ENCODE assay signal across 9 mouse cellular contexts in genomic region chr16:91724247-91724646, GRCm38 (mm10). TPM values are rescaled to one million over a fixed set of nuclear protein-coding genes. Genes with fewer than 3 reads are reported as not detected.
DNase-seq lines count a peak whose midpoint lies in the region; ATAC-seq and TF ChIP-seq lines count a peak whose summit lies in the region.
"Had no signal": no experiment of that assay in that cellular context is flagged by ENCODE, and none has a peak within 500 bp of the region (broad histone marks: within the 10 kb centered on the region; RNA-seq: fewer than 3 reads in every experiment).

No protein-coding gene starts in this region.

- 0 out of 2 replicates have a peak, but pooled peaks cover 3% of the 10 kb centered on the region for H3K4me1 ChIP-seq in hindbrain, postnatal 0 days (ENCODE audit: insufficient read depth, low read length)
- H3K4me1 ChIP-seq in hindbrain, embryonic 12.5 days: peaks cover 14% of the 10 kb centered on the region
- H3K4me1 ChIP-seq in olfactory bulb, adult 2 months (ENCODE audit: control insufficient read depth, insufficient read depth, low read length): peaks cover 10% of the 10 kb centered on the region

- no peaks in the 10 kb centered on the region for H3K9me3 ChIP-seq in hindbrain, postnatal 0 days (ENCODE audit: low read length)
- H3K9me3 ChIP-seq in hindbrain, embryonic 12.5 days (replicated peaks): no peaks in the 10 kb centered on the region
- H3K9me3 ChIP-seq: limb, embryonic 15.5 days had no signal

- no peak overlapping the region for H3K27ac ChIP-seq in hindbrain, postnatal 0 days
- H3K27ac ChIP-seq in hindbrain, embryonic 12.5 days: no peak overlapping the region
- no peak overlapping the region for H3K27ac ChIP-seq in olfactory bulb, adult 2 months (ENCODE audit: insufficient read depth, low read depth, low read length)
- H3K27ac ChIP-seq: limb, embryonic 15.5 days had no signal

- ATAC-seq in hindbrain, postnatal 0 days: no peak
- ATAC-seq in hindbrain, embryonic 12.5 days (ENCODE audit: low FRiP score): no peak
- ATAC-seq in monocyte, adult 5-6 weeks (replicated peaks; ENCODE audit: insufficient number of reproducible peaks, low FRiP score, low TSS enrichment, poor library complexity, severe bottlenecking): no peak

- TF ChIP-seq POLR2A in olfactory bulb, adult 2 months (IDR thresholded peaks at IDR 0.05; ENCODE audit: insufficient read depth, low read depth, low read length): no peak

- no peak overlapping the region for H3K4me2 ChIP-seq in hindbrain, postnatal 0 days (ENCODE audit: low read depth, low read length)
- no peak overlapping the region for H3K4me2 ChIP-seq in hindbrain, embryonic 12.5 days (replicated peaks)
- H3K4me2 ChIP-seq: limb, embryonic 15.5 days had no signal

- peak; percentile 77 for TF ChIP-seq CTCF in hindbrain, postnatal 0 days (IDR thresholded peaks at IDR 0.05; ENCODE audit: low read depth)
- 0 out of 2 replicates have a peak, but pooled peaks have one; percentile 16 for TF ChIP-seq CTCF in olfactory bulb, adult 2 months (IDR thresholded peaks at IDR 0.05; ENCODE audit: insufficient read depth, low read depth, low read length)

- 30% methylated on average over 3 of the region's 3 CpGs for WGBS in hindbrain, postnatal 0 days
- 50% methylated on average over 3 of the region's 3 CpGs for WGBS in hindbrain, embryonic 12.5 days
- 35% methylated on average over 3 of the region's 3 CpGs for WGBS in olfactory bulb, adult 2 months

- H3K4me3 ChIP-seq in hindbrain, postnatal 0 days (ENCODE audit: low read length): no peak overlapping the region
- no peak overlapping the region for H3K4me3 ChIP-seq in hindbrain, embryonic 12.5 days
- no peak overlapping the region for H3K4me3 ChIP-seq in olfactory bulb, adult 2 months (ENCODE audit: insufficient read depth, low read depth, low read length)
- H3K4me3 ChIP-seq: limb, embryonic 15.5 days had no signal

- DNase-seq in hindbrain, postnatal 0 days (ENCODE audit: low spot score): peak; percentile 55
- DNase-seq in B cell, adult 2 months: peak; percentile 73 to 76
- peak; percentile 61 for DNase-seq in adipocyte (ENCODE audit: low spot score)
- DNase-seq in embryo, embryonic 10 days (ENCODE audit: low spot score): peak; percentile 77
- DNase-seq in layer of hippocampus, postnatal 36 days: peak; percentile 29 to 55

- H3K36me3 ChIP-seq in hindbrain, postnatal 0 days (ENCODE audit: insufficient read depth, low read length): peaks cover 9% of the 10 kb centered on the region; the same call in 1 of the 2 replicates
- H3K36me3 ChIP-seq in hindbrain, embryonic 12.5 days: peaks cover 24% of the 10 kb centered on the region

- no peaks in the 10 kb centered on the region for H3K27me3 ChIP-seq in hindbrain, postnatal 0 days (ENCODE audit: insufficient read depth, low read length)
- H3K27me3 ChIP-seq in hindbrain, embryonic 12.5 days: no peaks in the 10 kb centered on the region
- H3K27me3 ChIP-seq: limb, embryonic 15.5 days had no signal

- no peak overlapping the region for H3K9ac ChIP-seq in hindbrain, postnatal 0 days (replicated peaks; ENCODE audit: low read length)
- no peak overlapping the region for H3K9ac ChIP-seq in hindbrain, embryonic 12.5 days
- H3K9ac ChIP-seq: limb, embryonic 15.5 days had no signal

RNA-seq across cellular contexts. Expression of gene Cryzl1, which starts 4.5 kb away (rescaled TPM):
- total RNA-seq in hindbrain, postnatal 0 days (2014; rRNA removed): 28.4 and 67.3 TPM in 2 replicates
- polyA plus RNA-seq in hindbrain, postnatal 0 days (2015; fragmentation: Nextera tagmentation; extraction: Ambion mirVana): 88.0 and 101 TPM in 2 replicates
- polyA plus RNA-seq in hindbrain, embryonic 12.5 days (2016; fragmentation: Nextera tagmentation; extraction: Ambion mirVana): 81.1 and 83.4 TPM in 2 replicates
- total RNA-seq in layer of hippocampus, postnatal 36 days (2021): 100 to 1,000 TPM; 106 to 108 TPM
- not detected in 2 replicates for polyA plus RNA-seq in olfactory bulb, adult 2 months (2012; ENCODE audit: insufficient read depth, insufficient read length, low replicate concordance, missing spikeins)
- 77.1 to 114 TPM (median 103 TPM) in 3 replicates for total RNA-seq in monocyte, adult 5-6 weeks (2017)

RNA-seq across cellular contexts. Expression of gene Itsn1, which starts 4.8 kb away (rescaled TPM):
- total RNA-seq in hindbrain, postnatal 0 days (2014; rRNA removed): 65.1 and 69.5 TPM in 2 replicates
- polyA plus RNA-seq in hindbrain, postnatal 0 days (2015; fragmentation: Nextera tagmentation; extraction: Ambion mirVana): 33.6 and 34.8 TPM in 2 replicates
- 79.2 and 83.0 TPM in 2 replicates for polyA plus RNA-seq in hindbrain, embryonic 12.5 days (2016; fragmentation: Nextera tagmentation; extraction: Ambion mirVana)
- total RNA-seq in layer of hippocampus, postnatal 36 days (2021): 100 to 1,000 TPM; 158 to 175 TPM
- polyA plus RNA-seq in olfactory bulb, adult 2 months (2012; ENCODE audit: insufficient read depth, insufficient read length, low replicate concordance, missing spikeins): 406 TPM in 1 of 2 replicates, not detected in the other
- 17.6 to 27.7 TPM (median 24.7 TPM) in 3 replicates for total RNA-seq in monocyte, adult 5-6 weeks (2017)

RNA-seq across cellular contexts. Expression of gene Donson, which starts 35.7 kb away (rescaled TPM):
- total RNA-seq in hindbrain, postnatal 0 days (2014; rRNA removed): 20.4 and 24.2 TPM in 2 replicates
- 15.3 and 15.7 TPM in 2 replicates for polyA plus RNA-seq in hindbrain, postnatal 0 days (2015; fragmentation: Nextera tagmentation; extraction: Ambion mirVana)
- polyA plus RNA-seq in hindbrain, embryonic 12.5 days (2016; fragmentation: Nextera tagmentation; extraction: Ambion mirVana): 28.9 and 31.0 TPM in 2 replicates
- total RNA-seq in layer of hippocampus, postnatal 36 days (2021): 10 to 100 TPM; 22.2 to 27.2 TPM
- not detected in 2 replicates for polyA plus RNA-seq in olfactory bulb, adult 2 months (2012; ENCODE audit: insufficient read depth, insufficient read length, low replicate concordance, missing spikeins)
- 44.3 to 63.9 TPM (median 50.9 TPM) in 3 replicates for total RNA-seq in monocyte, adult 5-6 weeks (2017)
